Mouse (Mus musculus): ENCODE results near the gene Zfp217. TPM values are rescaled to one million over a fixed set of nuclear protein-coding genes. Genes with fewer than 3 reads are reported as not detected.

Zfp217 gene
- polyA plus RNA-seq, 1 experiment from 2014 or later: 3.7 TPM

- Histone ChIP-seq H3K4me1 (replicated peaks) (peaks cover 7% of the 10 kb centered on the region), H3K27ac (no peak overlapping the region), H3K9me3 (no peaks in the 10 kb centered on the region), H3K4me2 (replicated peaks) (no peak overlapping the region), H3K36me3 (no peaks in the 10 kb centered on the region), H3K4me3 (replicated peaks) (no peak overlapping the region), H3K9ac (no peak overlapping the region), H3K27me3 (replicated peaks) (no peaks in the 10 kb centered on the region)
- 67% methylated on average over 9 of the region's 9 CpGs for WGBS
- ATAC-seq: no peak
These were observed 41.9 kb downstream of the Zfp217 start for GRCm38 (mm10) chr2:170106000-170106399.

- no peak overlapping the region for H3K4me2 ChIP-seq (replicated peaks)
- no peak overlapping the region for H3K4me3 ChIP-seq (replicated peaks)
- H3K36me3 ChIP-seq: no peaks in the 10 kb centered on the region
- no peak overlapping the region for H3K27ac ChIP-seq
- H3K9me3 ChIP-seq: no peaks in the 10 kb centered on the region
- ATAC-seq: no peak
- 91% methylated on average over 6 of the region's 6 CpGs for WGBS
- 0 out of 2 replicates have a peak, but pooled peaks cover under 1% of the 10 kb centered on the region for H3K4me1 ChIP-seq (replicated peaks)
- H3K27me3 ChIP-seq (replicated peaks): no peaks in the 10 kb centered on the region
- no peak overlapping the region for H3K9ac ChIP-seq
These were observed 43.5 kb downstream of the Zfp217 start for GRCm38 (mm10) chr2:170104396-170104795.

DNA sequence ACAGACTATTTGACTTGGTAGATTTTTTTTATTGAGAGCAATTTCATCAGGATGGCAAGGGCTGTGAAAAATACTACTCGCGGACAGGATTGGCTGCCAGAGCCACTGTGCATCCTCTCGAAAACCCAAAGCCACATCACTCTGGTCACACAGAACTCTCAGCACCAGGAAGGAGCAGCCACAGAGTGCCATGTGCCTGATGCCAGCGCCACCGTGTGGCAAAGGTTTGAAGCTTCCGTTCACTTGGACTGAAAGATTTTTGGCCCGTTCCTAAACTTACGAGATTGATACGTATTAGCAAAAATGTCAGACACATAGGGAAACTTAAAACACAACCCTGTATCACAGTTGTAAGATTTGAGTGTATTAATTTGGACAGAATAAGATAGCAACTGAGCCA is 44.1 kb downstream of the Zfp217 start:
- no peak for ATAC-seq
- Histone ChIP-seq H3K4me2 (replicated peaks) (no peak overlapping the region), H3K4me1 (replicated peaks) (no peaks in the 10 kb centered on the region), H3K27me3 (replicated peaks) (no peaks in the 10 kb centered on the region), H3K27ac (no peak overlapping the region), H3K9ac (no peak overlapping the region), H3K4me3 (replicated peaks) (no peak overlapping the region), H3K9me3 (no peaks in the 10 kb centered on the region), H3K36me3 (no peaks in the 10 kb centered on the region)
- WGBS: 53% methylated on average over 9 of the region's 9 CpGs

DNA sequence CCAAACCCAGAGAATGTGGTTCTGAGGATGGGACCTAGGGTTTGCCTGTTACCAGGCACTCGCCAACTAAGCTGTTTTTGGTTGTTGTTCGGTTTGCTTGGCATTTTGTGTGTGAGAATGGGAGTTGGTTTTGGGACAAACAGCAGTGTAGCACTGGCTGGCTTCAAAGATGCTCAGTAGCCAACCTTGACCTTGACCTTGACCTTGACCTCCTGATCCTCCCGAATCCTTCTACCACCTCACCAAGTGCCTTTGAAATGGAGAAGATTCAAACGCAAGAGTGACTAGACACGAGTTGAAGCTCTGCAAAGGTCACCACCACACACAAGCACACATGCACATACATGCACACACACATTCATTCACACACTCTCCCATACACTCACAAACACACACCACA is 44.6 kb downstream of the Zfp217 start:
- WGBS: 75% methylated on average over 5 of the region's 5 CpGs
- Histone ChIP-seq H3K4me1 (replicated peaks) (no peaks in the 10 kb centered on the region), H3K9ac (no peak overlapping the region)

GRCm38 (mm10) chr2:170101932-170102331 is 46.0 kb downstream of the Zfp217 start:
- H3K27ac ChIP-seq: no peak overlapping the region
- H3K9me3 ChIP-seq: no peaks in the 10 kb centered on the region
- no peaks in the 10 kb centered on the region for H3K4me1 ChIP-seq (replicated peaks)
- 74% methylated on average over 7 of the region's 7 CpGs for WGBS
- no peak for ATAC-seq
- H3K4me2 ChIP-seq (replicated peaks): no peak overlapping the region
- no peak overlapping the region for H3K9ac ChIP-seq
- no peaks in the 10 kb centered on the region for H3K27me3 ChIP-seq (replicated peaks)
- H3K4me3 ChIP-seq (replicated peaks): no peak overlapping the region
- no peaks in the 10 kb centered on the region for H3K36me3 ChIP-seq

More for the DNA sequence above, 44.6 kb downstream of the Zfp217 start:
- Histone ChIP-seq H3K4me3 (replicated peaks) (no peak overlapping the region), H3K36me3 (no peaks in the 10 kb centered on the region), H3K4me2 (replicated peaks) (no peak overlapping the region), H3K9me3 (no peaks in the 10 kb centered on the region), H3K27ac (no peak overlapping the region), H3K27me3 (replicated peaks) (no peaks in the 10 kb centered on the region)
- ATAC-seq: no peak

DNA sequence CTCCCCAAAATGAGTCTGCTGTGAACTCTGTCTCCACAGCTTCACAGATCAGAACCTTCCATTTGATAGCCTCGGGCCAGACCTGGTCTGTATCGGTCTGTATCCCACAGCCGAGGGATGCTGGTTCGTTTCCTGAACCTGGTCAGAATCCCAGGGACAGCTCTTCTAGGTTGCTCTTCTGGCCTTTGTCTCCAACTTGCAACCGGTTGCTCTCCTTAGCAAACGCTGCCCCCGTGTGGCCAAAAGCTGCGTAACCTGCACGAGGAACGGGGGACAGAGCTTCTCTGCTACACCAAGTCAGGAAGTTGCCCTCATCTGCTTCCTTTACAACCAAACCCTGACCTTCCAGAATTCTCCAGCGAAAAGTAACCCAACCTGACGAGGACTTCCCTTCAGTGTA is 46.8 kb downstream of the Zfp217 start:
- H3K4me3 ChIP-seq (replicated peaks): no peak overlapping the region
- peak; percentile 64 for ATAC-seq
- H3K27me3 ChIP-seq (replicated peaks): no peaks in the 10 kb centered on the region
- H3K4me2 ChIP-seq (replicated peaks): no peak overlapping the region
- no peak overlapping the region for H3K9ac ChIP-seq
- H3K36me3 ChIP-seq: no peaks in the 10 kb centered on the region
- H3K4me1 ChIP-seq (replicated peaks): no peaks in the 10 kb centered on the region
- WGBS: 3% methylated on average over 12 of the region's 12 CpGs
- no peak overlapping the region for H3K27ac ChIP-seq
- no peaks in the 10 kb centered on the region for H3K9me3 ChIP-seq

- H3K36me3 ChIP-seq: no peaks in the 10 kb centered on the region
- no peaks in the 10 kb centered on the region for H3K27me3 ChIP-seq (replicated peaks)
- H3K9me3 ChIP-seq: no peaks in the 10 kb centered on the region
- no peak overlapping the region for H3K27ac ChIP-seq
- peaks cover 18% of the 10 kb centered on the region for H3K4me1 ChIP-seq (replicated peaks)
- no peak overlapping the region for H3K9ac ChIP-seq
- no peak overlapping the region for H3K4me3 ChIP-seq (replicated peaks)
- no peak overlapping the region for H3K4me2 ChIP-seq (replicated peaks)
- no peak for ATAC-seq
- WGBS: 95% methylated on average over 9 of the region's 9 CpGs
These were observed 53.0 kb downstream of the Zfp217 start for GRCm38 (mm10) chr2:170094871-170095270.

DNA sequence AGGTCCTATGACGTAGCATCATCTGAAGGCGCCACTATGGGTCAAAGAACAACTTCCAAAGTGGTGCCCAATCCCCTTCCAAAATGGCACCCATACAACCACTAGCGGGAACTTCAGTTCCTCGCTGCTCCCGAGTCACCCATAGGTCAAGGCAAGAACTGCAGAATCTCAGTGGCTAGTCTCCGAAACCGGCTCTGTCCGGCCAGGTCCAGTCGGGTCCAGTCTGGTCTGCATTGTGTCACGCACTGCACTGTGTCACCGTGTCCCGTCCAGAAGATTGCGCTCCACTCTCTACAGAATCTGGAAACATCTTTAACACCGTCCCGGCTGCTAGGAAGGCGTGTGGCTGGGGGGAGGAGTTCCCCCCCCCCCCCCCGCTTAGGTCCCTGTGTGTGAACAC is 53.7 kb downstream of the Zfp217 start:
- Histone ChIP-seq H3K4me2 (replicated peaks) (no peak overlapping the region), H3K9me3 (no peaks in the 10 kb centered on the region), H3K4me3 (replicated peaks) (no peak overlapping the region), H3K4me1 (replicated peaks) (peaks cover 18% of the 10 kb centered on the region), H3K27ac (no peak overlapping the region), H3K36me3 (no peaks in the 10 kb centered on the region), H3K9ac (no peak overlapping the region), H3K27me3 (replicated peaks) (no peaks in the 10 kb centered on the region)
- ATAC-seq: no peak
- WGBS: 91% methylated on average over 17 of the region's 17 CpGs

- no peaks in the 10 kb centered on the region for H3K9me3 ChIP-seq
- 40% methylated on average over 10 of the region's 10 CpGs for WGBS
- peak; percentile 84 for ATAC-seq
- H3K36me3 ChIP-seq: no peaks in the 10 kb centered on the region
- H3K9ac ChIP-seq: no peak overlapping the region
- H3K27me3 ChIP-seq (replicated peaks): no peaks in the 10 kb centered on the region
- peak overlapping the region; percentile 80 for H3K27ac ChIP-seq
- no peak overlapping the region for H3K4me2 ChIP-seq (replicated peaks)
- peaks cover 18% of the 10 kb centered on the region for H3K4me1 ChIP-seq (replicated peaks)
- no peak overlapping the region for H3K4me3 ChIP-seq (replicated peaks)
These were observed 56.1 kb downstream of the Zfp217 start for GRCm38 (mm10) chr2:170091563-170092443.

DNA sequence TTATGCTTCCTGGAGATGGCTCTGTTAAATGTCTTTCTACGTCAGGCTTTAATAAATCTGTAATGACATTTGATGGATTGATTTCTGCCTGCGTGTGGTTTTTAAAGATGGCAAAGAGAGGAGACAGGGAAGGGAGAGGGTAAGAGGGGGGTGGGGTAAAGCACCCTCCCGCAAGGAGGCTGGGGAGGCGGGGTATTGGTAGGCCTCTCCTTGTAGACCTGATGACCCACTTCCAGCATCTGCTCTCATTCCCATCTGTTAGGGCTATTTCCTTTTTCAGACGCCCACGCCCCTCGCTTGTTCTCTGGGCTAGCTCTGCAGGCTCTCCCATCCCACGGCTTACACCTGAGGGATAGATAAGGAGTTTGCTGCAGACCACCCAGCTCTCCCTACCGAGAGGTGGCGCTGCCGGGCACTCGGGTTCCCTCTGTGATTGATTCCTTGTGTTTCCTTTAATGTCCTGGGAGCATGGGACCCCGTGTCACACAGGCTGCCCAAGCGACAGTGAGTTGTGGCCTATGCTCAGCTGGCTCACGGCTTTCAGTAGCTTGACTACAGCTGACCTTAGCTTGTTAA is 69.4 kb downstream of the Zfp217 start:
- Histone ChIP-seq H3K4me3 (replicated peaks) (no peak overlapping the region), H3K36me3 (no peaks in the 10 kb centered on the region), H3K27ac (peak overlapping the region; percentile 58; the same call in 1 of the 2 replicates), H3K4me2 (replicated peaks) (no peak overlapping the region), H3K27me3 (replicated peaks) (no peaks in the 10 kb centered on the region), H3K9me3 (no peaks in the 10 kb centered on the region), H3K9ac (no peak overlapping the region), H3K4me1 (replicated peaks) (peaks cover 3% of the 10 kb centered on the region; the same call in 1 of the 2 replicates)
- 41% methylated on average over 15 of the region's 15 CpGs for WGBS
- peak; percentile 58; the same call in 1 of the 2 replicates for ATAC-seq

- Histone ChIP-seq H3K4me1 (replicated peaks) (peaks cover 3% of the 10 kb centered on the region; the same call in 1 of the 2 replicates), H3K4me2 (replicated peaks) (no peak overlapping the region), H3K36me3 (no peaks in the 10 kb centered on the region), H3K27me3 (replicated peaks) (no peaks in the 10 kb centered on the region), H3K27ac (no peak overlapping the region), H3K9me3 (no peaks in the 10 kb centered on the region), H3K9ac (no peak overlapping the region), H3K4me3 (replicated peaks) (no peak overlapping the region)
- ATAC-seq: peak; percentile 44; the same call in 1 of the 2 replicates
- 51% methylated on average over 10 of the region's 10 CpGs for WGBS
These were observed 69.9 kb downstream of the Zfp217 start for GRCm38 (mm10) chr2:170078041-170078440.

DNA sequence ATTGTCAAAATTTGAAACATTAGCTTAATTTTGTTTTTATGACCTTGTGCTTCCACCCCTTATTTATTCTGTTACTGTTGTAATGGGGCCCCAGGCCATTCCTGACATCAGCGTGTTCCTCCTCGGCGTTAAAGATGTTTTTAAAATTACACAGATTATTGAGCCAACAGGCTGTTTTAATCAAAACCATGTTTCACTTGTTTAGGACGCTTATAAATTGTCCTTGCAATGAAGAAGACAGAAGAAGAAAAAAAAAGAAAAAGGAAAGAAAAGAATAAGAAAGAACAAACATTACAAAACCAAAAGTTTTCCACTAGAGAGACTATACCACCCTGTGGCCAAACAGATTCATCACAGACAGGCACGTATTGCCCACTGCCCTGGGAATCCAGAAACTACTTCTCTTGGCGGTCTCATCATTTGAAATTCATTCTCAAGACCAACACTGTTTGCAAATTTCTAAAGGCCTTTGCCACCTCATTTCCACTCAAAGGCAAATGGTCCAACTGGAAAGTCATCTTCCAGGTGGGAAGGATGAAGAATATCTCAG is 70.9 kb downstream of the Zfp217 start:
- H3K4me1 ChIP-seq (replicated peaks): peaks cover 8% of the 10 kb centered on the region; the same call in 1 of the 2 replicates
- H3K27ac ChIP-seq: no peak overlapping the region
- H3K36me3 ChIP-seq: no peaks in the 10 kb centered on the region
- H3K27me3 ChIP-seq (replicated peaks): no peaks in the 10 kb centered on the region
- no peak overlapping the region for H3K4me2 ChIP-seq (replicated peaks)
- ATAC-seq: no peak
- WGBS: 51% methylated on average over 6 of the region's 6 CpGs
- no peak overlapping the region for H3K9ac ChIP-seq
- no peaks in the 10 kb centered on the region for H3K9me3 ChIP-seq
- no peak overlapping the region for H3K4me3 ChIP-seq (replicated peaks)
